Mouse (Mus musculus) thymus, adult 2 months (tissue): Measurements from ENCODE around the gene Ccdc144b. TPM values are rescaled to one million over a fixed set of nuclear protein-coding genes. Genes with fewer than 3 reads are reported as not detected.

Experiments used
- DNase-seq: peaks from one replicate; pipeline ENCODE4 v3.0.0; 2021
- H3K27ac ChIP-seq: fragments of 200-500 bp; 2 replicates; pipeline ENCODE4 v1.5.1; 2012; ENCODE audit warnings: low read length, control low read depth; ENCODE audit not compliant: control insufficient read depth, insufficient read depth
- H3K27me3 ChIP-seq: fragments of 200-500 bp; 2 replicates; pipeline ENCODE4 v1.6.1; 2012; ENCODE audit warnings: mild to moderate bottlenecking, low read length, moderate library complexity, mixed read lengths; ENCODE audit not compliant: control insufficient read depth, insufficient read depth
- H3K36me3 ChIP-seq: fragments of 200-500 bp; 2 replicates; pipeline ENCODE4 v1.6.1; 2012; ENCODE audit warnings: mild to moderate bottlenecking, low read length, moderate library complexity; ENCODE audit not compliant: control insufficient read depth, insufficient read depth
- H3K4me1 ChIP-seq: fragments of 200-500 bp; replicated peaks from 2 replicates; pipeline ENCODE4 v1.6.1; 2012; ENCODE audit warnings: low read length; ENCODE audit not compliant: control insufficient read depth, insufficient read depth
- H3K4me3 ChIP-seq: fragments of 200-500 bp; 2 replicates; pipeline ENCODE4 v1.5.1; 2012; ENCODE audit warnings: mild to moderate bottlenecking, low read length, control low read depth, moderate library complexity; ENCODE audit not compliant: control insufficient read depth, insufficient read depth
- CTCF ChIP-seq: fragments of 200-500 bp; IDR thresholded peaks from 2 replicates; pipeline ENCODE4 v1.5.1; 2012; ENCODE audit warnings: mild to moderate bottlenecking, control low read depth, low read length, moderate library complexity, borderline replicate concordance; ENCODE audit not compliant: control insufficient read depth, poor library complexity, insufficient read depth; ENCODE audit errors: extremely low read depth
- POLR2A ChIP-seq: fragments of 200-500 bp; IDR thresholded peaks from 2 replicates; pipeline ENCODE4 v1.6.1; 2012; ENCODE audit warnings: mild to moderate bottlenecking, low read length, control low read depth, moderate library complexity; ENCODE audit not compliant: control insufficient read depth, poor library complexity, insufficient read depth; ENCODE audit errors: extremely low read depth
- WGBS: fragments of 180-500 bp; shearing (Covaris S2); methylation state at CpG from one replicate; pipeline ENCODE4 v1.1.7; 2018; 5-methylcytosine and 5-hydroxymethylcytosine counted together
- polyA plus RNA-seq: library from polyadenylated mRNA; depleted of rRNA; stranded (reverse); fragments of >200 nt; gene quantifications from 2 replicates; pipeline ENCODE4 v1.2.3, GENCODE M21; 2012; rRNA removed

Ccdc144b gene
- polyA plus RNA-seq, 1 experiment = 0.03 TPM

DNA sequence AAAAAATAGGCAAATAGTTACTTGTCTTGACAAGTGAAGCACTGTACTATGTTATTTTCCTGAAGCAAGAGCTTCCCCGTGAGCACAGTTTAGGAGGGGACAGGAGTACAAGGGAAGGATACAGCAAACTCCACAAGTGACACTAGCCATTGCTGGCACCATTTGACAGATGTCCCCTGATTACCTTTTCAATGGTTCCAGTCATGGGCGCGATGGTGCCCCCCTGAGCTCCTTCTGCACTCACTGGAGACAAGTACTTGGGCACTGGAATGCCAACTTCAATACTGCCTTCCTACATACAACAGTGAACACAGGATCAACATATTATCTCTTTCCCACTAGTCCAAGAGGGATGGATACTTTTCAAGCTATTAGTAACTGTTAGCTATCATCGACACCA lies 89.9 kb downstream of the Ccdc144b start:
- DNase-seq = no peak
- Histone ChIP-seq H3K27me3 (no peaks in the 10 kb centered on the region), H3K4me1 (no peaks in the 10 kb centered on the region), H3K27ac (no peak overlapping the region), H3K36me3 (no peaks in the 10 kb centered on the region), H3K4me3 (no peak overlapping the region)
- 95% methylated on average over 4 of the region's 4 CpGs for WGBS
- TF ChIP-seq CTCF (no peak), POLR2A (no peak)

DNA sequence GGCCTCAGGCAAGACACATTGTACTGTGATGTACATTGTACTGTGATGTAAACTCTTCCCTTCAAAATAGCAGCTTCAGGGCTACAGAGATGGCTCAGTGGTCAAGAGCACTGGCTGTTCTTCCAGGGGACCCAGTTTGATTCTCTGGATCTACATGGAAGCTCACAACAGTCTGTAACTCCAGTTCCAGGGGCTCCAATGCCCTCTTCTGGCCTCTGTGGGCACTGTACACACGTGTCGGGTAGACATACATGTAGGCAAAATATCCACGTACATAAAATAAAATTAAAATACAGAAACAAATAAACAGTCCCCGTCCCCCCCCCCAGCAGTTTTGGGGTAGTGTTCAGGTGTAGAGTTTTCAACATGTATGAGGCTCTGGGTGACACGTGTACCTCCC lies 90.4 kb downstream of the Ccdc144b start:
- Histone ChIP-seq H3K27ac (no peak overlapping the region), H3K4me1 (no peaks in the 10 kb centered on the region), H3K36me3 (no peaks in the 10 kb centered on the region), H3K4me3 (no peak overlapping the region), H3K27me3 (no peaks in the 10 kb centered on the region)
- DNase-seq = no peak
- TF ChIP-seq CTCF = no peak
- no peak for TF ChIP-seq POLR2A
- WGBS = 94% methylated on average over 5 of the region's 5 CpGs

Other genes with a start within 250 kb of the Ccdc144b start
- gene Dcun1d1, start 116.1 kb downstream of the Ccdc144b start, polyA plus RNA-seq = 5.0 and 6.2 TPM in 2 replicates
- gene Mccc1, start 52.9 kb downstream of the Ccdc144b start, polyA plus RNA-seq = 17.3 and 20.5 TPM in 2 replicates
- gene Acad9, start 12.4 kb upstream of the Ccdc144b start, polyA plus RNA-seq = 18.0 and 20.8 TPM in 2 replicates
- gene D3Ertd254e, start 97.5 kb upstream of the Ccdc144b start, polyA plus RNA-seq = 1.3 and 1.4 TPM in 2 replicates
- gene Qrfpr, start 168.8 kb upstream of the Ccdc144b start, polyA plus RNA-seq = 1.2 and 1.5 TPM in 2 replicates